Mouse (Mus musculus): ENCODE results near the gene Prpf38b. TPM values are rescaled to one million over a fixed set of nuclear protein-coding genes. Genes with fewer than 3 reads are reported as not detected.

Gene Prpf38b
- total RNA-seq (2021), result 10 to 100 TPM; 49.6 to 58.4 TPM
- long read RNA-seq, transcript Prpf38b-201 (6 exons, 3,026 nt), result major isoform, 5 of 7 reads
- long read RNA-seq, partial matches to known transcripts, result 0 of 7 reads
- long read RNA-seq, other reads (novel, unspliced or antisense), result 2 of 7 reads

GRCm38 (mm10) chr3:108911548-108912413, at the start of gene Prpf38b:
Gene Prpf38b, minus strand, starts transcription at chr3:108911727.
- DNase-seq (ENCODE audit: low spot score in 2 of 2), result peak; percentile 92 to 95

- peak; percentile 25 to 41 for DNase-seq (ENCODE audit: low spot score in 2 of 2)
Observed at GRCm38 (mm10) chr3:108961226-108961625, 49.7 kb upstream of the Prpf38b start.

DNA sequence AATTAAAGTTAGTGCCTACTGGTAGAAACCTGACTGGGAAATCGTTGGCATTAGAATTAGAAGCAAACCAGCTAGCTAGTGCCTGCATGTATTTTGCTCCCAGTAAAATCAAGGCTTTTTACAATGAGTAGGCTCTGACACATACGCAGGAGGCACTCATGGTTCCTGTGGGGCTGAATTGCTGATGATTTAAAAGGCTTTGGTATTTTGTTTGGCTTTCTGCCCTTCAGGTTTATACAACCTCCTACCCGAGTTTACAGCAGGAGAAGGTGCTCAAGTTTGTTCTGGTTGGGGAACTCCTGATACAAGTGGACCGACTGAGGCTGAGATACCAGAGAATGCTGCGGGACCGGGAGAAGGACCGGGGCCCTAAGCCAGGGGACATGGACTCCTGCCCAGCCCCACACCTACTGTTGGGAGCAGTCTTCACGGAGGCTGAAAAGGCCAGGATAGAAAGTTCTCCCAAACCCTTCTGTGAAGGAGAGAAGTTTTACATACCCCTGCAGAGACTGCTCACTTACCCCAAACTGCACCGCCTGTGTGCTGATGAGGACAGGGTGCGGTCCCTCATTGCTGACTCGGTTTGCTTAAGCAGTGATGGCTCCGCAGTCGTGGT, 48.3 kb upstream of the Prpf38b start:
- no peak for DNase-seq (ENCODE audit: low spot score in 2 of 2)

GRCm38 (mm10) chr3:108957976-108958375, 46.4 kb upstream of the Prpf38b start:
- DNase-seq (ENCODE audit: low spot score in 2 of 2), result no peak

- no peak for DNase-seq (ENCODE audit: low spot score in 2 of 2)
Observed at GRCm38 (mm10) chr3:108940996-108941395, 29.5 kb upstream of the Prpf38b start.

- no peak for DNase-seq (ENCODE audit: low spot score in 2 of 2)
Observed at GRCm38 (mm10) chr3:108940001-108940633, 28.6 kb upstream of the Prpf38b start, which contains the start of gene Gm9857. Gene Gm9857, minus strand, starts transcription at chr3:108940445.

DNA sequence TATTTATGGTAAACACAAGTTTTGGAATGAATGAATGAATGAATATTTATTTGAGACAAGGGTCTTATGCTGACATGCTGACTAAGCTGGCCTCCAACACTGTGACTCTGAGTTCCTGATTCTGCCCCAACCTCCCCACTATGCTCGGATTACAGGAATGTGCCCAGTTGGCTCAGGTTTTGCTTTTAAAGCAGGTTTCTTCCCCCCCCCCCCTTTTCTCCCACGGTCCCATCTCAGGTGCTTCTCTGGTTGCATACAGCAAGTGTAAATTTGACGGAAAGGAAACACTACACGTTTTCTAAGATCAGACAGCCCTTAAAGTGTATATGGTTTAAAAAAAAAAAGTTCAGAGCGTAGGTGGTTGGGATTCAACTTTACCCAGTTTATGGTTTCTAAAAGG, 28.0 kb upstream of the Prpf38b start, which contains the start of gene Henmt1:
Gene Henmt1, plus strand, starts transcription at position 301 of the 400 bp plus-strand sequence.
- no peak for DNase-seq (ENCODE audit: low spot score in 2 of 2)

GRCm38 (mm10) chr3:108938691-108939090, 27.2 kb upstream of the Prpf38b start:
- DNase-seq (ENCODE audit: low spot score in 2 of 2), result no peak

DNA sequence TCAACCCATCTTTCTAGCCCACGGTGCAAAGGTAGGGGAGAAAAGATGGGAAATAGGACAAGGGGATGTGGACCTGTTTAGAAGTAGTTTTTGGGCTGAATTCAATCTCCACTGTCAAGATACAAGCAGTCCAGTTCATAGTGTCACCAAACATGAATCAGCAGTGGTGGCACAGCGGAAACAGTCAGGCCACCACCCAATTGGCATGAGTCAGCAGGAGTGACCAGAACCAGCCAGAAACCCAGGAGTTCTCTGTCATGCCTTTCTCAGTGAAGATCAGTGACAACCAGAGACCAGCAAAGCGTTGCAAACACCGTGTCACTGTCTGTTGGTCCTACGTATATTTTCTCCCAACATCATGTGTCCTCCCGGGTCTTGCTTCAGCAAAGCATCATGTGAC, 22.0 kb upstream of the Prpf38b start:
- no peak for DNase-seq (ENCODE audit: low spot score in 2 of 2)

- DNase-seq (ENCODE audit: low spot score in 2 of 2), result no peak
Observed at GRCm38 (mm10) chr3:108926308-108926707, 14.8 kb upstream of the Prpf38b start.

- DNase-seq (ENCODE audit: low spot score in 2 of 2), result no peak
Observed at GRCm38 (mm10) chr3:108925677-108926076, 14.2 kb upstream of the Prpf38b start.

DNA sequence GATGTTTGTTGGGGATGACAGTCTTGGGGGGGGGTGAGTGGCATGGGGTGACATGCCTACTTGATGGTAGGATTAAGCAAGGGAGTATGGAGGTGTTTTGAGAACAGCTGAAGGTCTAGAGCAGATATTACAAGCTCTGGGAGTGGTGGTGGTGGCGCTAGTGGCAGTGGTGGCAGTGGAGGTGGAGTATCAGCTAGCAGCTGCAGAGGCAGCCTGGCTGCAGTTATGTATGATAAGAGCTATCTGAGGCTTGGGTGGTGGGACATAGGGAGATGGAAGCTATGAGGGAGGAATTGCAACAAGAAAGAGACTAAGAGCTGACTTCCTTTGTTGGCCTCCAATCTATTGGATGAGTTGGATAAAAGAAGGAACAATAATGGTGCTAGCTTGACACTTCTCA, 10.3 kb upstream of the Prpf38b start:
- no peak for DNase-seq (ENCODE audit: low spot score in 2 of 2)

DNA sequence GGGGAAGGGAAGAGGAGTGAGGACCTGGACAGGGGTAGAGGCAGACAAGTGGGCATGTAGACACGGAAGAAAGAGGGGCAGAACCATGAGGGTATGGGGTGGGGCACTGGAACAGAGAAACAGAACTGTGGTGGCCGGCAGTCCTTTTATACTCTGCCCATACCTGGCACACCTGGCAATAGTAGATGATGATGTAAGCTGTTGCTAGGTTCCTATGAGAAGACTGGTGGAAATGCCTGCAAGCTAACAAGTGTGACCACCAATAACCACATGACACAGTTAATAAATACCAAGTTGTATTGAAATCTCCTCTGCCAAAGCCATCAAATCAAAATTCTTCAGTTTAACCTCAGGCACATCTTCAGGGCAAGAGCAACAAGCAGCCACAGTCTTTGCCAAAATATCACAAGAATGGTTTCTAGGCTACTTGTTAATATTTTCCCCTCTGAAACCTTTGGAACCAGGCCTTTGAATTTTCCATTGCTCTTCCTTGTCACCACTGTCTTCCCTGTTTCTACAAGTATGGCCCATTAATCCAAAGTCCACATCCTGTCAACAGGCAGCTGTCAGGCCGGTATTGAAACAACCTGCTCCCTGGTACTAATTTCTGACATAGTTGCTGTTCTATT, 9.0 kb upstream of the Prpf38b start:
- DNase-seq (ENCODE audit: low spot score in 2 of 2), result no peak

GRCm38 (mm10) chr3:108918852-108919251, 7.3 kb upstream of the Prpf38b start:
- DNase-seq (ENCODE audit: low spot score in 2 of 2), result no peak

- no peak for DNase-seq (ENCODE audit: low spot score in 2 of 2)
Observed at GRCm38 (mm10) chr3:108917986-108918385, 6.5 kb upstream of the Prpf38b start.

- DNase-seq (ENCODE audit: low spot score in 2 of 2), result no peak
Observed at GRCm38 (mm10) chr3:108916857-108917256, 5.3 kb upstream of the Prpf38b start.

DNA sequence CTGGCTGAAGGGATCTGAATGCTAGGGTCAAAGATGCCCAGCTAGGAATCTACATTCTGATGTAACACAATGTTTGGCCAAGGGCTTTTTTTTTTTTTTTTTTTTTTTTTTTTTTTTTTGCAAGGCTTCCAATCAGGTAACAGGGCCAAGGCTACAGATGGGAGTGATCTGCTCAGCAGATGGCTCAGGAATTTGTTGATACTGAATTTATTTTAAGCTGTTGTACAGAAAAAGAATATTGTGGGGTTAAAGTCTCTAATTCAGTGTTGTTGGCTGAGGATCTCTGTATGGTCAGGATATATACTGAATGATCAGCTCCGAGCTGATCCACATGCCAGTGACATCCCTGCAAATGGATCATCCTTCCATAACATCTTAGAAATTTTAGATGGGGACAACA, 4.5 kb upstream of the Prpf38b start:
- DNase-seq (ENCODE audit: low spot score in 2 of 2), result no peak

DNA sequence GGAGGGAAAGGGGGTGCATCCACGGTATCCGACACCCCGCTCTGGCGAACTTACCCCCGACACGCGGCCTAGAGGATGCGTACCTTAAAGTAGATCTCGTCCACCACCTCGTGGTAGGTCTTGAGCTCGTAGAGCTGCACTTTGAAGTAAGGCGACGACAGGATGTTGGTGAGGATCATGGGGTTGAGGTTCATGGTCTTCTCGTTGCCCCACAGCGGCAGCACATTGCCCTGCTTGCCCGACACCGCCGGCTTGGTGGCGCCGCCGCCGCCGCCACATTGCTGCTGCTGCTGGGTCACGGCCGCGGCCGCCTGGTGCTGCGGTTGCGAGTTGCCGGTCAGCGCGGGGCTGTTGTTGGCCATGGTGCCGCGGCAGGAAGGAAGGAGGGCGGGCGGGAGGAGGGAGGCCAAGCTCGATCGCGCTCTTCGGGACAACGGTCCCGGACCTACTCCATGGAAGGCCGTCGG, 413 bp downstream of the Prpf38b start:
- DNase-seq (ENCODE audit: low spot score in 2 of 2), result peak; percentile 63 to 65

DNA sequence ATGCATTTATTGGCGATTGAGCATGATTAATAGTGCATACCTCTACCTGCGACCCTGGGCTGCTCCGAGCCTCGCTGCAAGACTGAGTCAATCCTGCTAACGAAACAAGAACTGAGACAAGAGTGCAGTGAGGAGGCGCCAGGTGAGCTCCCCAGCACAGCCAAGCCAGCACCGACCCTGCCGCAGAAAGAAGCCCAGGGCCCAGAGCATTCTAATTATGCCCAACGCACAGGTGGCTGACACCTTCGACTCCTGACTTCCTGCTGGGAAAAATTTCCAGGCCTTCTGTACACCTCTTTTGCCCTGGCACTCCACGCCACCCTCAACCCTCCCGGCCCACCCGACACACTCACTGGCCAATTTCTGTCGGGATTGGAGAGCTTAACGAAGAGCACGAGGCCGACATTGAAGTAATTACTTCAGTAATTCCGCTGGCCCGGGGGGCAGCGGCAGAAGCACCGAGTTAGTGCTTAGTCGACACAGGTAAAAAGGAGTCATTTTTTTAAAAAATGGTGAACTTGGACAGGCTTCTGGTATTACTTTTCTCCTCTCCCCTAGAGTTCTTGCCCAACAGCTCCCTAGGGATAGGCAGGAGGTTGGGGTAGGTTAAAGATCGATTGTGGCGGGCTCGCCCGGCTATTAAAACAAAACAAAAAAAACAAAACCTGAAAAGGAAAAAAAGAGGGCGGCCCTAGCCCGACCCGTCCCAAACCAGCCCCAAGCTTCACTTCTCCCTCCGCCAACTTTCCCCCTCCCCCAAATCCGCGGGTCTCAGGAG, 1.0 kb downstream of the Prpf38b start:
- no peak for DNase-seq (ENCODE audit: low spot score in 2 of 2)

DNA sequence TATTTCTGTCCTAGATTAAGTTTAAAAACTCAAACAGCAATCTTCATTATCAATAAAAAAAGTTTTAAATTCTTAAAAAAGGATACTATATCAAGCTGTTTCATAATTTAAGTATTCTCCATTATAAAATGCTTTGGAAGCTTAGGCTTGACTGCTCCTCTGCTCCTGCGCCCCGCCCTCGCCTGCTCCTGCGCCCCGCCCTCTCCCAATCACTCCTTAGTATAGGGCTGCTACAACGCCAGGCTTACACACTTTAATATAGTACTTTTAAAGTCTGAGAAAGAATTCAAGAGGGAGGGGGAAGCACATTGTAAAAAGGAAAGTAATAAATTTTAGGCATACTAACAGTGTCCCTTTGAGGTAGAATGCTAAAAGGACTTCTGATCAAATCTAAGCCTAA, 8.6 kb downstream of the Prpf38b start:
- DNase-seq (ENCODE audit: low spot score in 2 of 2), result no peak

Measured in layer of hippocampus, postnatal 10 days (tissue).